8 mouse cellular contexts compared by ENCODE assay signal in the genomic region with DNA sequence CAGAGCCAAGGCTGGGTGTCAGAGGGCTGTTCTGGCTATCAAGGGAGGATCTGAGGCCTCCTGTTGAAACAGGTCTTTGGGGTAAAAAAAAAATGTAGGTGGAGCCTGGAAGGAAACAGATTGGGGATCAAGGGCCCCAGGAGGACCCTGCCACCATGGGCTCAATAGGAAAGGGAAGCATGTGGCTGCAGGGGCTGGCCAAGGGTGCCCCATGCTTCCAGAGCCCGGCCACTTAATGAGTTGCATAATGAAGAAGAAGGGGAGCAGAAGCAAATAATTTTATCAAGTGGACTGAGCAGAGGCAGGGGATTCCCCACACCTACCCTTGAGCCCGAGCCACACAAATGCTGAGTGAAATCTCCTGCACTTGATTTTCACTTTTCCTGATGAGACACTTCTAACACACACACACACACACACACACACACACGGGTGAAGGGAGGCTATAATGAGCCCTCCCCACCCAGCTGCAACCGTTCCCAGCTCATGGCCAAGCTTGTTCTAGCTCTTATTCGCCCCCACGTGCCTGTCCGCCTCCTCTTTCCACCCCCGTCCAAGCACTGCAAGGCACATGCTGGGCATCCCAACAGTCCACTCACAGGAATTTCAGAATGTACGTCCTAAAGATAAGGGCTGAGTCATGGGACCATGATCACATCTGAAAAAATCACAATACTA. TPM values are rescaled to one million over a fixed set of nuclear protein-coding genes. Genes with fewer than 3 reads are reported as not detected.
DNase-seq lines count a peak whose midpoint lies in the region; ATAC-seq lines count a peak whose summit lies in the region.

No protein-coding gene starts in this region.

- H3K4me1 ChIP-seq in kidney, embryonic 15.5 days = peaks cover 71% of the 10 kb centered on the region
- peaks cover 76% of the 10 kb centered on the region for H3K4me1 ChIP-seq in liver, embryonic 13.5 days (replicated peaks)
- peaks cover 18% of the 10 kb centered on the region; the same call in 1 of the 2 replicates for H3K4me1 ChIP-seq in forebrain, embryonic 13.5 days

- H3K9me3 ChIP-seq in kidney, embryonic 15.5 days (replicated peaks) = no peaks in the 10 kb centered on the region
- no peaks in the 10 kb centered on the region for H3K9me3 ChIP-seq in liver, embryonic 13.5 days (replicated peaks)
- H3K9me3 ChIP-seq in forebrain, embryonic 13.5 days (replicated peaks) = no peaks in the 10 kb centered on the region

- no peaks in the 10 kb centered on the region for H3K36me3 ChIP-seq in kidney, embryonic 15.5 days
- no peaks in the 10 kb centered on the region for H3K36me3 ChIP-seq in liver, embryonic 13.5 days
- H3K36me3 ChIP-seq in forebrain, embryonic 13.5 days (ENCODE audit: poor library complexity, severe bottlenecking) = no peaks in the 10 kb centered on the region

- WGBS in kidney, embryonic 15.5 days = 49% methylated on average over 9 of the region's 9 CpGs
- WGBS in liver, embryonic 13.5 days (ENCODE audit: insufficient replicate concordance) = 32% methylated on average over 9 of the region's 9 CpGs
- WGBS in forebrain, embryonic 13.5 days = 58% methylated on average over 9 of the region's 9 CpGs

- H3K27ac ChIP-seq in kidney, embryonic 15.5 days = peak overlapping the region; percentile 68
- peak overlapping the region; percentile 32; the same call in 1 of the 2 replicates for H3K27ac ChIP-seq in liver, embryonic 13.5 days
- no peak overlapping the region for H3K27ac ChIP-seq in forebrain, embryonic 13.5 days

- DNase-seq in kidney, postnatal 36 days = no peak
- peak; percentile 60 for DNase-seq in 3T3-L1 (ENCODE audit: low read depth, low spot score)
- peak; percentile 53 for DNase-seq in adrenal gland, postnatal 14 days
- no peak for DNase-seq in liver, embryonic 13.5 days
- no peak for DNase-seq in embryo, embryonic 10 days (ENCODE audit: low spot score)
- DNase-seq in cerebellum, postnatal 36 days = no peak

- no peaks in the 10 kb centered on the region for H3K27me3 ChIP-seq in kidney, embryonic 15.5 days
- H3K27me3 ChIP-seq in liver, embryonic 13.5 days = no peaks in the 10 kb centered on the region
- H3K27me3 ChIP-seq in forebrain, embryonic 13.5 days = no peaks in the 10 kb centered on the region

- ATAC-seq in kidney, embryonic 15.5 days (replicated peaks; ENCODE audit: low FRiP score) = no peak
- ATAC-seq in liver, embryonic 13.5 days (ENCODE audit: low read depth) = no peak
- ATAC-seq in forebrain, embryonic 13.5 days = no peak

- peak overlapping the region; percentile 5; the same call in 1 of the 2 replicates for H3K9ac ChIP-seq in kidney, embryonic 15.5 days
- peak overlapping the region; percentile 7; the same call in 1 of the 2 replicates for H3K9ac ChIP-seq in liver, embryonic 13.5 days
- H3K9ac ChIP-seq in forebrain, embryonic 13.5 days = no peak overlapping the region

- H3K4me3 ChIP-seq in kidney, embryonic 15.5 days (replicated peaks) = no peak overlapping the region
- no peak overlapping the region for H3K4me3 ChIP-seq in liver, embryonic 13.5 days (replicated peaks)
- H3K4me3 ChIP-seq in forebrain, embryonic 13.5 days = no peak overlapping the region

- no peak overlapping the region for H3K4me2 ChIP-seq in kidney, embryonic 15.5 days
- H3K4me2 ChIP-seq in liver, embryonic 13.5 days = peak overlapping the region; percentile 18; the same call in 1 of the 2 replicates
- no peak overlapping the region for H3K4me2 ChIP-seq in forebrain, embryonic 13.5 days

RNA-seq across cellular contexts. Expression of a gene that starts 6.7 kb away (rescaled TPM):
- 14.4 and 14.5 TPM in 2 replicates for polyA plus RNA-seq in kidney, embryonic 15.5 days (2015; fragmentation: Nextera tagmentation; extraction: Ambion mirVana)
- total RNA-seq in adrenal gland, postnatal 14 days (2021) = 29.2 and 30.5 TPM in 2 replicates
- polyA plus RNA-seq in liver, embryonic 13.5 days (2015; fragmentation: Nextera tagmentation; extraction: Ambion mirVana) = 2.6 and 3.0 TPM in 2 replicates
- 9.1 and 15.4 TPM in 2 replicates for polyA plus RNA-seq in forebrain, embryonic 13.5 days (2015; fragmentation: Nextera tagmentation; extraction: Ambion mirVana)

Comparison
In these comparisons a context has a peak if more than half of its experiments do, and no peak if none do; other contexts are left out.
1. DNase-seq: peak in 3T3-L1 (single experiment) and adrenal gland, postnatal 14 days (single experiment); none in kidney, postnatal 36 days (0 of 2), liver, embryonic 13.5 days (single experiment), embryo, embryonic 10 days (single experiment) and cerebellum, postnatal 36 days (0 of 2).